Mouse (Mus musculus): ENCODE data around the gene Srbd1. TPM values are rescaled to one million over a fixed set of nuclear protein-coding genes. Genes with fewer than 3 reads are reported as not detected.
A peak's percentile ranks its signal among the peaks of the same experiment; 100 is the strongest.

The Srbd1 gene
- polyA plus RNA-seq, 1 experiment from 2014 or later: 15.2 TPM

DNA sequence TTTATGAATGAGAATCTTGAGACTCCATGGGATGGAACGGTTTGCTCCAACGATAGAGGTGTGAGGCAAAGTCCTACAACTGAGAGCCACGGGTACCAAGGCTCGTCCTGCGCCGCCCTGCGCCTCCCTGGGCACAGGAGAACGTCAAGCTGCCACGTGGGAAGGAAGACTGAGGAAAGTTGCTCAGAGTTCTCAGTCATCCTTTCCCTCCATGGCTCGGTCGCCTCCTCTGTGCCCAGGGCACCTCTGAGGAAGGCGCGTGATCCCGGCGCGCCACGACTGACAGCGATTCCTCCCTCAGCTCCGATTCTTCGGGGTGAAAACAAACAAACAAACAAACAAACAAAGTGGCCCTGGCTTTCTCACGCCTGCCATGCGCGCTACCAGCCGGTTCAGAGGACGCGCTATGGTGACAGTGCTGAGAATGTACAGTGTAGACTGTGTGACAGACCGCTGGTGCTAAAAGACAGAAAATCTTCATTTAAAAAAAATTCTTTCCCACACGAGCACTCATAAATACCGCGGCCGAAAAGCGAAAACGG is 367 bp downstream of the Srbd1 start:
- no peak for DNase-seq (ENCODE audit: low spot score)

DNA sequence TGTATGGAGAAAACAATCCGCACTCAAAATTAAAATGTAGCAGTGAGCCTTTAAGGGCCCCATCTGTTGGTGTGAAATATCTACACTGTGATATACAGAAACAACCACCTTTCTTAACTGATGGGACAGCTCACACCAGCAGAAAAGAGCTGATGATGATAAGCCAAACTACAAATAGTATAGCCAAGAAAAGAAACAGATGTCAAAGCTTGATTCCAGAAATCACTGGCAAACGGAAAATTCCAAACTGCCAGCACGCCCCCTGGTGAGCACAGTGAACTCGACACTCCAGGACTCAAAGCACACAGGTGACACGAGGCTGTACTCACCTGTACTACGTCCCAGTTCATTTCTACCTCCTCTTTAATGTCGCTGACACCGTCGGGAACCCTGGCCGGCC is 9.1 kb downstream of the Srbd1 start:
- DNase-seq (ENCODE audit: low spot score): no peak

DNA sequence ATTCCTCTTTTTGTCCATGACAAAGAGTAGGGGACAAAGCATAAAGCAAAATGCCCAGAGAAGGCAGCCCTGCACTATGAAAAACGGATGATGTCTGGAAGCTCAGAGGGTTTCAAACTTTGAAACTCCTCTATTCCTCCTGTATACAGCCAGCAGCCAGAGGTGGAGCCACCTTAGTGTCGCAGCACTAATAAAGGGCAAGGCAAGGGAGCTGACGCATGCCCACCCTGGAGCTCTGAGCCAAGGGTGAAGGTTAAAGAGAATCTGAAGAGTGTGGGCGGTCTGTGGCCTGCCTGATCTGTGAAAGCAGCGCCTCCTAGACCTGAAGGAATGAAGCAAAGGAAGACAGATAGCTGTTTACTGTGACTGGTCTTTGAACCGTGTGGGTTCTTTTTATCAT is 10.5 kb downstream of the Srbd1 start:
- DNase-seq (ENCODE audit: low spot score): no peak

DNA sequence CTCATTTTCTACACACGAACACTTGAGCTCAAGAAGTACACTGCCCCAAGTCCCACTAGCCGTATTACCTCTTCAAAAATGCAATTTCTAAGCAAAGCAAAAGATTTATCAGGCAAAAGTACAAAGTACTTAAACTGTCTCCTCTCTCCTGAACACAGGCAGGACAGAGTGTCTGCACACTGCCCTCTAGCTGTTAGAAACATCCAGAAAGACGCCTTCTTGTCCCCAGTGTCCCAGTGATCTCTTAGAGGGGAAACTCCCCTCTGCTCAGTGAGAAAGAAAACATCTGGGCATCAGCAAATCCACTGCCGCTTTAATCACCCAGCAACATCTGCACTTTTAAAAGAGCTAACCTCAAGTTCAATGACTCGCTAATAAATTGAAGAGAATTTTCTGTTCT is 12.4 kb downstream of the Srbd1 start:
- no peak for DNase-seq (ENCODE audit: low spot score)

DNA sequence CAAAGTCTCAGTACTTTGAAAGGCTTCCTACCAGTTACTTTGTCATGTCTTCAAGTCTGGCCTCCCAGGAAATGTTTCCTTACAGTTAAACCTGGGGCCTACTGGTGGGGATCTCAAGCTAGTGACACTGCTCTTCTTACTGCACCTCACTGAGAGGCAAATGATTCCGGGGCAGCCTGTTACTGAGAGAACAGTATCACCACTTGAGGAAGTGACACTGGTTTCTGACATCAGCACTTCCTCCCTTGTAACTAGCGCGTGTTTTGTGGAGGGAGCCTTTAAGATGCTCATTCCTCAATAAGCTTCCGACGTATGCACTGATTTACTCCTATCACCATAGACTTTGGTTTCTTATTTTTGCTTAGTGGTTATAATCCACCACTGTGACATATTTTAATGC is 16.8 kb downstream of the Srbd1 start:
- no peak for DNase-seq (ENCODE audit: low spot score)

DNA sequence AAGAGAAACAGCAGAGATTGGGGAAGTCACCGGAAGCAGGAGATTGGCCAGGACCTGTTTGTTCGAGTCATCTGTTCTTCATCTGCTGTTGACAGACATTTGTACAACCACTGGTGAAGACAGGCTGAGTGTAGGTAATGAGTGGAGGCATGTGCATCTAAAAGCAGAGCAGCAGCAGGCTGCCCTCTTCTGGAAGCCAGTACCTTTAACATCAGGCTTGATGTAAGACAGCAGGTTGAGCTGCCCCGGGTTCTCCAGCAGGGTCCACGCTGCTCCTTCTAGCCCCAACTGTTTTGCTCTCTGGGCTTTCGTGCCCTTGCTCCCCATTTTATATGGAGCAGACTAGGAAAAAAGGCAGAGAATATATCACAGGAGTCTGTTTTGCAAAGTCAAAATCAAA is 19.1 kb downstream of the Srbd1 start:
- no peak for DNase-seq (ENCODE audit: low spot score)

DNA sequence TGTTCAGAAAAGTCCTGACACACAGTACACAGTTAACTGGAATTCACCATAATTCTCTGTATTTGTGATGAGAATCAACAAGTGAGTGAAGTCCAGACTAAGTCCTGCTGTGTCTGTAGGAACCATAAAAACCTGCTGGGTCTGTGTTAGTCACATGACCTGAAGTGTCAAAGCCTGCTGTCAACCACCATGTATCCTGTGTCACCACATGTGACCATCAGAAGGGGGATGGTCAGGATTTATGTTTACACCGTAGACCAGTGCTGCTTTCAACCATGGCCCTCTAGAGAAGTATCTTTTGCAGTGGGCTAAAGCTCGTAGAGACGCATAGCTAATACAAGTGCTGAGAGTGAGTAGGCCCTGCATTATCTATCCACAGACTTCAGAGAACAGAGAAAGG is 21.8 kb downstream of the Srbd1 start:
- DNase-seq (ENCODE audit: low spot score): no peak

DNA sequence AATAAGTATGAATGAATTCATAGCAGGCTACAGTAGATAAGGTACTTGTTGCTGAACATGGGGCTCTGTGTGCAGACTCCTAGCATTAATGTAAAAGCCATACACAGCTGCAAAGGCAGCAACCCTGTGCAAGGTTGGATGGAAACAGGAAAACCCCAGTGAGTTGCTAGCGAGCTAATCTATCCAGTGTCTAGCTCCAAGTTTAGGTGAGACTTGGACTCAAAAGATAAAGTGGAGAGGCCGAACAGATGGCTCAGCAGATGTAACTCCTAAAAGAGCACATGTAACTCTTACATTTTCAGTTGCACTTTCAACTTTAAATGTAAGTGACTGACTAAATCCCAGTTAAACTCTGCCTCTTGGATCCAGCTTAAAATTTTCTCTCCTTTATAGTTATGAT is 48.1 kb downstream of the Srbd1 start:
- no peak for DNase-seq (ENCODE audit: low spot score)

DNA sequence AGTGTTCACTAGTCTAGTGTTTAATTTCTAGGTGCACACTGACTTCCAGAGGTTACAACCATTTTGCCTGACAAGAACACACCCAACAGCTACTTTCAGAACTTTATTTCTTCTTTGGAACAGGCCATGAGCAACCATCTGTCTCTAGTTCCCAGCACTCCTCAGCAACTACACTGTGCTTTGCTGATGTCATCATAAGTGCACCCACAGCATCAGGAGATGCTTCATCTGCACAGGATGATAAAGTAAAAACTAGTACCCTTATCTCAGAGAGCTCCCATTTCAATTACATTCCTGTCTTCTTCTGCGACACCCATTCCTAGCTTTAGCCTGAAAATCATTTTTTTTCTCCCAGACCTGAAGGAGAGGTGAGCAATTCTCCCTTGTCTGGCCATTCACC is 51.9 kb downstream of the Srbd1 start:
- DNase-seq (ENCODE audit: low spot score): no peak

DNA sequence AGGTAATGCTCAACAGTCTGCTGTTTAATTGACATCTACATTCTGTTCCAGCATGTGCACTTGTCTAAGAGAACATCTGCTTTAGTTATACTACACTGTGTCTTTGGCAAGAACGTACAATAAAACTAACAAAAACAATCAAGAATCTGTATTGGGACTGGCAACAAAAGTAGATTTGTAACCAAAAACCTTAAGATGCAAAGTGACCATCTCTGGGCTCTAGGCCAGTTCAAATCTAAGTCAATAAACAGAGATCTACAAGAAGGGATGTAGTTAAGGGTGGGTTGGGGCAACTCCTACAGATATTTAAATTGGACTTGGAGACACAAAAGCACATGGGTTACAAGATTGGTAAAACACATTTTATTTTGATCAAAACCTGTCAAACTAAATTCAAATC is 53.3 kb downstream of the Srbd1 start:
- DNase-seq (ENCODE audit: low spot score): no peak

DNA sequence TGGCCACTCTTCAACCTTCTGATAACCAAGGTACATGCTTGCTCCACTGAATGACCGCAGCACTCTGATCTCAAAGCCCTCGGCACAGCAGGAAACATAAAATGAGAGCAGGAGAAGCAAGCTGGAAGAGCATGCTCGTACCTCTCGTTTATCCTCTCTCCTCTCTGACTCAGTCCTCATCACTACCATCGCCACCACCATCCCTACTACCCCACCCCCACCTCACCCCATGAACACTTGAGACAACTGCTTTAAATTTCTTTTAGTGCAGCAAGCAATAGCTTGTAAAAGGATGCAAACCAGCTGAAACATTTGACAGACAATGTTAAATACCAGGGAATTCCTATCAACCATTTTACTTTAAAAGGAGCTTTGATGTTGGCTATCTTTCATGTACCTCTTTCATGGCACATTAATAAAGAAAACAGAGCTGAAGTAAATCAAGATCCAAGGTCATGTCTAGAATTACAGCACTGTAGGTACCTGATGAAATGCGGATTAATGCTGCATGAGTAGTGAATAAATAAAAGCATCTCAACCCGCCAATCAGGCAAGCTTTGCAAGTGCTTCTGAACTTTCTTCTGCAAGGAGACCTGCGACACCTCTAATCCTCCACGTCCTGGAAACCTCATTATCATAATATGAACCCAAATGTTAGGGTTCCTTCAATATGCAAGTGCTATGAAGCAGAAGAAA is 54.9 kb downstream of the Srbd1 start:
- no peak for DNase-seq (ENCODE audit: low spot score)

DNA sequence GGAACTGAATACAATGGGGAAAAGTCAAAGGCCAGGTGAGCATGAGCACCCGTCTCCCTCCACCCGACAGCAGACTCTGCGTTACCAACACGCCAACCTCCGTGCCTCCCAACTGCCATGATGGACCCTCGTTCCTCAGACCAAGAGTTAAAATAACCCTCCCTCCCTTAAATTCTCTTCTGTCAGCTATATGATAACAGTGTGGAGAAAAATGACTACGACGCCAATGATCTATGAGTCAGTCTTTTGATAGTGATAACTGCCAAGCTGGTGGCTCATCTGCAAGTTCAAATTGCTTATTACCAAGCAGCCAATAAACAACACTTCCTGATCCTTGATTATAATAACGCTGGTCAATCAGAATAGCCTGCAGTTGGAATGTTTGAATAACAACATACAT is 57.1 kb downstream of the Srbd1 start:
- no peak for DNase-seq (ENCODE audit: low spot score)

DNA sequence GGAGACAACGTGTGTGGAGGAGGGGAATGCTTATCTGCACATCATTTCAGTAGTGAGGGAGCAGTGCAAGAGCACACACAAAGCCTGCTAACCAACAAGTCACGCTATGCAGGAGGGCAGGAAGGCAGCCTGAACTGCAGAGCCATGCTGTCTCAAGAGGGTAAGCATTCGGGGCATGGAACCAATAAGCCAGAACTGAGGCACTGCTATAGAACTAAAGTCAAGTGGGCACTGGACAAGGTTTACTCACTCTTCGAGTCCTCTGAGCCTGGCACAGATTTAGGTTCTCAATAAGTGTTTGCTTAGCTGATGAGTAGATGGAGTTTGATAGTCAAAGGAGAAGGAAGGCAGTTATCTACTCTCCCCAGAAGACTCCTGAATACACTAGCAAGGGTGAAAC is 58.8 kb downstream of the Srbd1 start:
- no peak for DNase-seq (ENCODE audit: low spot score)

DNA sequence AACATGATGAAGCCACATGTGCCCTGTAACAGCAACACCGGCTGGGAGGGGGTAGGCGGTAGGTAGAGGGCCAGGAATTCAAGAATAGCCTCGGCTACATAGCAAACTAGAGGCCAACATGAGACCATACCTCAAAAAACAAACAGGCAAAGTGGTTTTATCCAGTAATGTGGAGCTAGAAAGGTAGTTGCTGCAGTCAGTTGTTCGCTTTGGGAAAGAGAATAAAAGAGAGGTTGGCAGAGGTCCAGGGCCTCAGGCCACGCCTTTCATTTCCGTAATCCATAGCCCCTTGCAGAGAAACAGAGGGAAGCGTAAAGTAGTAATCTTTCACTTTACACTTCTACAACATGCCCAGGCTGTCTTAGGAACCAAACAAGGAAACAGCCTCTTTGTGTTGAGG is 61.8 kb downstream of the Srbd1 start:
- DNase-seq (ENCODE audit: low spot score): no peak

DNA sequence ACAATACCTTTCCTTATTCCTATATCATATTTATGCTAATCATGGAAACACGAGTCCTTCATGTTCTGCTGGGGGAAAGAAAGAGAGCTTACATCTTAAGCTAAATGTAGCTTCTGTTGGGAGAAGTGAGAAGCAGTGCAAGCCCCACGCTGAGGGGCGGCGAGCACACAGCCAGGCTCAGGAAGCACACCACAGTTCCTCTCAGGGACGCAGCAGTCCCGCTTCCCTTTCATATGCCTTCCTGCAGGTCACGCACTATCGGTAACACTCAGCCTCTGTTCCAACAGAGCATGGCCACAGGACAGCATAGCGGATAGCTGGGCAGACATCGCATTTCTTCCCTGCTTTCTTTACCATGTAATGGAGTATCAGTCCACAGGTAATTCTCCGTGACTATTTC is 66.9 kb downstream of the Srbd1 start:
- no peak for DNase-seq (ENCODE audit: low spot score)

DNA sequence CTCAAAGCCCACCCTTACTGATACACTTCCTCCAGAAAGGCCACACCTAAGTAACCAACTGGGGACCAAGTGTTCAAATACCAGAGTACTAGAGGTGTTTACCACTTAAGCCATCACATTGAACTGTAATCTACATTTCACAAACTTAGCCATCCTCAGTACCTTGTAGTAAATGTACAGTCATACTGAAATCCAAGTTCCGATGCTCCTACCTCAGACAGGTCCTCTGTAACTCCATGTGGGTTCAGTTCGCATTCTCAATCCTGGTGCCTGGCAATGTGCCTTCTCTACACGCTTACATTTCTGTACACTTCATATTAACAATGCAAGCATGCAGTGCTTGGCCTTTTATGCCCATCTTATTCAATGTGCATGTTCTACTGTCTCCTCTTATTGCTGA is 77.5 kb downstream of the Srbd1 start:
- no peak for DNase-seq (ENCODE audit: low spot score)

DNA sequence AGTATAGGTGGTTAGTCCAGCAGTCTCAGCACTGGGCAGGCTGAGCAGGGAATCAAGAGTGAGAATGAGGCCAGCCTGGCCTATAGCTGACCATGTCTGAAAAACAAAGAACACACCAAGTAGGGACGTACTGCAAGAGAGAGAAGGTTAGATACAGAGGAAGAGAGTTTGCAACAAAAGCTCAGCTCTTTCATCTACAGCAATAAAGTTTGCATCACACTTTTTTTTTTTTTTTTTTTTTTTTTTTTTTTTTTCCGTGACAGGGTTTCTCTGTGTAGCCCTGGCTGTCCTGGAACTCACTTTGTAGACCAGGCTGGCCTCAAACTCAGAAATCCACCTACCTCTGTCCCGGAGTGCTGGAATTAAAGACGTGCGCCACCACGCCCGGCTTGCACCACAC is 79.1 kb downstream of the Srbd1 start:
- DNase-seq (ENCODE audit: low spot score): no peak

DNA sequence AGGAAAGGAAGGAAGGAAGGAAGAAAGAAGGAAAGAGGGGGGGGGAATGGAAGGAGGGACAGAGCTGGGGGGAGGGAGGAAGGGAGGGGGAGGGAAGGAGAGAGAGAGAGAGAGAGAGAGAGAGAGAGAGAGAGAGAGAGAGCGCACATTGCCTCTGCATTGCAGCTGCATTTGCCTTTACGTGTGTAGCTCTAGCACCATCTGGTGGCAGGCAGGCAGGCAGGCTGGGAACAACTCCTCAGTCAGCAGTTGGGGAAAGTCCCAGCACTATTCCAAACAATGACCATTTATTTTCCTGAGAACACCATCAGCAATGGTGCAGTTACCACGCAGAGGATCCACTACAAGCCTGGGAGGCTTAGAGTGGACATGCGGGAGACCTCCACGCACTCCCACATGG is 81.5 kb downstream of the Srbd1 start:
- peak; percentile 46 for DNase-seq (ENCODE audit: low spot score)

DNA sequence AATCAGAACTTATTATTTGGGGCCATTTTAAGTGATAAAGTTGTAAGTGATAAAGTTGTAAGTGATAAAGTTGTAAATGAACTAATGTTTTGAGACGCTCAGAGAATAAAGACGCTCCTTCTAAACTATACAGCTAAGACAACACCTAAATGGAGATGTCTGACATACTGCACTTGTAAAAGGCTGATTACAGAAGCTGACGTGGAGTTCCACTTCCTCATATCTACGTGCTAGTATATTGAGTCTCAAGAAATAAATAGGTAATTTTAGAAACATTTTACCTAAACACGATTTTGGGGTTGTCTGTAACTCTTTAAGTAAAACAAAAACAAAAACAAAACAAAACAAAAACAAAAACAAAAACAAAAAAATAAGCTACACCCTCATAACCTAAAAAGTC is 84.1 kb downstream of the Srbd1 start:
- no peak for DNase-seq (ENCODE audit: low spot score)

DNA sequence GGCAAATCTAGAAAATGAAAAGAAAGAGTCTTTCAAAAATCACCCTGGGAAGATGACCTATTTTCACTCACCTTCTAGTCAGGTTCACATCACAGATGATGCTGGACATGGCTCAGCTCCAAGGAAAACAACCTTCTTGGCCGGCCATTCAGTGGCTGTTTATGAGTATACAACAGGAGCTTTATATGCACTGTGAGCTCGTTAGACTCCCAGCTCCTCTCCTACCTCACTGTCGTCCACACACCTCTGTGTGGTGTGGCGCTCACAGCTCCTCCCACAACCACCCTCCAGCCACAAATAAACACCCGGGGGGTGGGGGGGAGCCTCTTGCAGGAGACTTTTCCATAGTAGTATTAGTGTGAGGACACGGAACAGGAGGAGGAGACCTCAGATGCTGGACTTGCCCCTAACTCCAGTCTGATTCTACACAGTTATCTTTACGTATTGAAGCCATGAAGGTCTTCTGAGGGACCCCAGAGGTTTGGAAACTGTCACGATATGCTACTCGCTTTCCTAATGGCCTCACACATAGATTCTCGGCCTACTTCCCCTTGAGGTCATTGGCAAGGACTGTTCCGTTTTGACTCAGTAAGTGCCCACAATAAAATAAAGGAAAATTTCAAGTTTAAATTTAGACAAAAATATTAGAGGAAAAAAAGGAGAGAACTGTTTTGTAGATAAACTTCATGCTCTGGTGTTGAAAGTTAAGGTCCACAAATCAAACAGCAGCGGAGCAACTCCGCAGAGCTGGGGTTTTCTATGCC is 104.6 kb downstream of the Srbd1 start:
- no peak for DNase-seq (ENCODE audit: low spot score)

DNA sequence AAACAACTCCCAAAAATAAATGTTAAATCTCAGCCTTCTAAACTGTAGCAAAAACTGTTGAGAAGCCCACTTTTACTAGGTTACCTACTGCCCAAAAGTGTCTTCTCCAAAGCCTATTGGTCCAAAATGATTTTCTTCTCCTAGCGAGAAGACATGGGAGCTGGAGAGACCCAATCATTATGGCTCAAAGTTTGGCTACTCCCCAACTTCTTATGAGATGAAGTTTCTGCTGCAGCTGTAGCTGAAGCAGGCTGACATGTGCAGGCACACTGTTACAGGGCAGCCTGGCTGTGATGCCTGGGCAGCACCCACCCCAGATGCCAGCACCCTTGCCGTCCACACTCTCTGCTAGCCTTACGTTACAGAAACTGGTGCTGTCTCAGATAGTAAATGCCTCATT is 105.2 kb downstream of the Srbd1 start:
- DNase-seq (ENCODE audit: low spot score): no peak

DNA sequence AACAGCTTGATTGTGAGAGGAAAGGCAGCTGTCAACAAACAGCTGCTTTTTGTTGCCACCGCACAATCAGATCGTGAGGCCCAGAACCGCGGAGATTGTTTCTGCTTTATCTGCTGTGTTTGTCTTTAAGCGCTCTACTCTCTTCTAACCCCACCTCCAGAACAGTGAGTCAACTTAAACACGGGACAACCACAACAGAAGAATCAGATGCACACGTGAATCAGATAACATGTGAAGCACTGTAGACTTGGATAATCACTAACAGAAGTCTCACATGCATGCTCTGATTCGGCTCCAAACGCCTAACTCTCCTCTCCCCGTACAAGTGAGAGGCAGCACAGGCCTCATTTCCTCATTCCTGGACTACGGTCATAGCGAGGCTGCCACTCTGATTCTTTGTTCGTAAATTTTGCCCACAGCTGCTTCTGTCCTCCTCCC is 106.7 kb downstream of the Srbd1 start:
- DNase-seq (ENCODE audit: low spot score): peak; percentile 47

DNA sequence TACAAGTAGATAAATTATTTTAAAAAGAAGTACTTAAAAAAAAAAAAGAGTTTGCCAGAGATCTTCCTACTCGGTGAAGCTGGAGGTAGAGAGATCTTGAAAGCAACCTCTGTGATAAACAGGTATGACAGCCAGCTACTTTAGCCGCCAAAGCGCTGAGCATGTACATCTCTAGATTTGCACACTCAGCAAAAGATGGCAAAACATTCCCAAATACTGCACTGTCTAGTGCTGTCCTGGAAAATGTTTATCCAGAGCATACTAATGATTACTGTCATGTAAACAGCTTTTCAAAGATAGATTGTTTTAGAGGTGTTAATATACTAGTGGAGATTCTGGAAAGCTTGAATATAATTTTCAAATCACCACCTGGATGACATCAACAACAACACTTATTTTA is 109.4 kb downstream of the Srbd1 start:
- no peak for DNase-seq (ENCODE audit: low spot score)

Data from thymus, postnatal 0 days (tissue).